Mouse (Mus musculus) MEL (cell line): ENCODE results near the gene Wipf3. TPM values are rescaled to one million over a fixed set of nuclear protein-coding genes. Genes with fewer than 3 reads are reported as not detected.

Experiments used
- DNase-seq: peaks from one replicate; pipeline ENCODE4 v3.0.0; 2011; ENCODE audit warnings: low read depth, low spot score
- H3K27ac ChIP-seq: 2 replicates; pipeline ENCODE4 v1.5.1; 2012; ENCODE audit warnings: low read depth, mild to moderate bottlenecking, control low read depth, low read length, moderate library complexity; ENCODE audit not compliant: control insufficient read depth
- H3K27me3 ChIP-seq, 2 experiments: fragments of 150-350 bp in 1 of 2; sonication (generic) in 1 of 2; 2 replicates each; pipeline ENCODE4 v1.6.1; 2012; ENCODE audit warnings: low read length in 2 of 2, mild to moderate bottlenecking in 2 of 2, improper control_type of control experiment in 1 of 2, moderate library complexity in 1 of 2; ENCODE audit not compliant: insufficient read depth in 2 of 2, control insufficient read depth in 1 of 2
- H3K36me3 ChIP-seq, 2 experiments: 2 replicates each; pipeline ENCODE4 v1.6.1; 2012 to 2014; ENCODE audit warnings: low read length in 2 of 2, improper control_type of control experiment in 1 of 2, inconsistent platforms in 1 of 2, mild to moderate bottlenecking in 1 of 2; ENCODE audit not compliant: insufficient read depth in 2 of 2, control insufficient read depth in 1 of 2
- H3K4me1 ChIP-seq, 2 experiments: fragments of 150-350 bp in 1 of 2; sonication (generic) in 1 of 2; 2 replicates each; pipeline ENCODE4 v1.6.1; 2012; ENCODE audit warnings: low read length in 2 of 2, improper control_type of control experiment in 1 of 2, mild to moderate bottlenecking in 1 of 2; ENCODE audit not compliant: insufficient read depth in 2 of 2, control insufficient read depth in 1 of 2
- H3K4me3 ChIP-seq, 2 experiments: fragments of 150-350 bp in 1 of 2; sonication (generic) in 1 of 2; 2 replicates each; pipeline ENCODE4 v1.5.1; 2012; ENCODE audit warnings: low read depth in 2 of 2, low read length in 2 of 2, mild to moderate bottlenecking in 2 of 2, moderate library complexity in 2 of 2, control low read depth in 1 of 2, improper control_type of control experiment in 1 of 2; ENCODE audit not compliant: control insufficient read depth in 1 of 2, insufficient read depth in 1 of 2
- H3K79me2 ChIP-seq: 2 replicates; pipeline ENCODE4 v1.6.1; 2012; ENCODE audit warnings: mild to moderate bottlenecking, low read length, moderate library complexity; ENCODE audit not compliant: control insufficient read depth, poor library complexity, insufficient read depth
- H3K9ac ChIP-seq: 2 replicates; pipeline ENCODE4 v1.6.1; 2012; ENCODE audit warnings: low read depth, mild to moderate bottlenecking, control low read depth, low read length, moderate library complexity; ENCODE audit not compliant: control insufficient read depth, poor library complexity, severe bottlenecking
- H3K9me3 ChIP-seq: fragments of 150-350 bp; sonication (generic); replicated peaks from 2 replicates; pipeline ENCODE4 v1.6.1; 2012; ENCODE audit warnings: mild to moderate bottlenecking, low read length, improper control_type of control experiment, moderate library complexity; ENCODE audit not compliant: insufficient read depth
- CHD1 ChIP-seq: IDR thresholded peaks from 2 replicates; pipeline ENCODE4 v1.6.1; 2012; ENCODE audit warnings: low read depth, mild to moderate bottlenecking, inconsistent platforms, low read length, improper control_type of control experiment
- CHD2 ChIP-seq: IDR thresholded peaks from 2 replicates; pipeline ENCODE4 v1.6.1; 2011; ENCODE audit warnings: low read length, improper control_type of control experiment
- E2F4 ChIP-seq: IDR thresholded peaks from 2 replicates; pipeline ENCODE4 v1.6.1; 2011; ENCODE audit warnings: low read depth, low read length, improper control_type of control experiment, borderline replicate concordance
- ELF1 ChIP-seq: IDR thresholded peaks from 2 replicates; pipeline ENCODE4 v1.6.1; 2014; ENCODE audit warnings: low read depth, mild to moderate bottlenecking, inconsistent platforms, low read length, improper control_type of control experiment, moderate library complexity
- EP300 ChIP-seq, 2 experiments: IDR thresholded peaks; 2 replicates each; pipeline ENCODE4 v1.6.1; 2011; ENCODE audit warnings: improper control_type of control experiment in 2 of 2, low read length in 2 of 2, low read depth in 1 of 2, mild to moderate bottlenecking in 1 of 2
- ETS1 ChIP-seq: IDR thresholded peaks from 2 replicates; pipeline ENCODE4 v1.6.1; 2012; ENCODE audit warnings: low read depth, mild to moderate bottlenecking, inconsistent platforms, low read length, improper control_type of control experiment, moderate library complexity
- GATA1 ChIP-seq: IDR thresholded peaks from 2 replicates; pipeline ENCODE4 v1.6.1; 2011; ENCODE audit warnings: low read depth, low read length, improper control_type of control experiment
- JUND ChIP-seq: IDR thresholded peaks from 2 replicates; pipeline ENCODE4 v1.6.1; 2011; ENCODE audit warnings: low read depth, mild to moderate bottlenecking, improper control_type of control experiment, low read length
- MAFK ChIP-seq: IDR thresholded peaks from 2 replicates; pipeline ENCODE4 v1.6.1; 2011; ENCODE audit warnings: low read depth, mild to moderate bottlenecking, low read length, improper control_type of control experiment, borderline replicate concordance
- MEF2A ChIP-seq: IDR thresholded peaks from 2 replicates; pipeline ENCODE4 v1.6.1; 2014; ENCODE audit warnings: low read depth, mild to moderate bottlenecking, inconsistent platforms, low read length, improper control_type of control experiment; ENCODE audit not compliant: poor library complexity, insufficient replicate concordance, severe bottlenecking; ENCODE audit errors: extremely low read depth
- MXI1 ChIP-seq: IDR thresholded peaks from 2 replicates; pipeline ENCODE4 v1.6.1; 2011; ENCODE audit warnings: mild to moderate bottlenecking, low read depth, low read length, improper control_type of control experiment
- MYB ChIP-seq: IDR thresholded peaks from 2 replicates; pipeline ENCODE4 v1.6.1; 2011; ENCODE audit warnings: mild to moderate bottlenecking, low read depth, low read length, improper control_type of control experiment
- MYC ChIP-seq: IDR thresholded peaks from 2 replicates; pipeline ENCODE4 v1.6.1; 2011; ENCODE audit warnings: low read depth, mild to moderate bottlenecking, low read length, improper control_type of control experiment, moderate library complexity
- NRF1 ChIP-seq: IDR thresholded peaks from 2 replicates; pipeline ENCODE4 v1.6.1; 2014; ENCODE audit warnings: low read depth, mild to moderate bottlenecking, inconsistent platforms, low read length, improper control_type of control experiment, moderate library complexity; ENCODE audit not compliant: poor library complexity, insufficient read depth, severe bottlenecking
- POLR2A ChIP-seq, 2 experiments: IDR thresholded peaks; 2 replicates each; pipeline ENCODE4 v1.6.1; 2011 to 2012; ENCODE audit warnings: low read length in 2 of 2, mild to moderate bottlenecking in 2 of 2, control low read depth in 1 of 2, improper control_type of control experiment in 1 of 2, low read depth in 1 of 2, moderate library complexity in 1 of 2; ENCODE audit not compliant: control insufficient read depth in 1 of 2, insufficient read depth in 1 of 2, poor library complexity in 1 of 2
- POLR2AphosphoS5 ChIP-seq: IDR thresholded peaks from 2 replicates; pipeline ENCODE4 v1.6.1; 2012; ENCODE audit warnings: low read depth, borderline replicate concordance, mild to moderate bottlenecking, inconsistent platforms, low read length, moderate library complexity, mixed read lengths
- RAD21 ChIP-seq: IDR thresholded peaks from 2 replicates; pipeline ENCODE4 v1.6.1; 2011; ENCODE audit warnings: mild to moderate bottlenecking, low read depth, low read length, improper control_type of control experiment
- RCOR1 ChIP-seq: IDR thresholded peaks from 2 replicates; pipeline ENCODE4 v1.6.1; 2012; ENCODE audit warnings: low read depth, mild to moderate bottlenecking, inconsistent platforms, low read length, improper control_type of control experiment
- SIN3A ChIP-seq: IDR thresholded peaks from 2 replicates; pipeline ENCODE4 v1.6.1; 2012; ENCODE audit warnings: low read length, improper control_type of control experiment, inconsistent platforms
- ZC3H11A ChIP-seq: IDR thresholded peaks from 2 replicates; pipeline ENCODE4 v1.6.1; 2012; ENCODE audit warnings: low read depth, mild to moderate bottlenecking, inconsistent platforms, low read length, improper control_type of control experiment
- ZMIZ1 ChIP-seq: IDR thresholded peaks from 2 replicates; pipeline ENCODE4 v1.6.1; 2012; ENCODE audit warnings: low read depth, mild to moderate bottlenecking, inconsistent platforms, low read length, improper control_type of control experiment, moderate library complexity
- ZNF384 ChIP-seq: IDR thresholded peaks from 2 replicates; pipeline ENCODE4 v1.6.1; 2012; ENCODE audit warnings: low read depth, mild to moderate bottlenecking, inconsistent platforms, low read length, improper control_type of control experiment
- polyA plus RNA-seq, 2 experiments: library from polyadenylated mRNA; stranded (reverse) in 1 of 2; unstranded in 1 of 2; fragments of >175 nt in 1 of 2; fragments of >200 nt in 1 of 2; gene quantifications; 2 replicates each; pipeline versions ENCODE4 v1.2.1 to v1.2.4; 2012; ENCODE audit warnings: low replicate concordance in 2 of 2, low read depth in 1 of 2; ENCODE audit not compliant: insufficient read length in 2 of 2, insufficient read depth in 1 of 2, missing spikeins in 1 of 2
- total RNA-seq: library from RNA; depleted of rRNA; stranded (reverse); fragments of 300-350 nt; gene quantifications from 2 replicates; pipeline ENCODE4 v1.2.3, GENCODE M21; 2012

Gene Wipf3
- total and polyA plus RNA-seq, 3 experiments, result not detected

DNA sequence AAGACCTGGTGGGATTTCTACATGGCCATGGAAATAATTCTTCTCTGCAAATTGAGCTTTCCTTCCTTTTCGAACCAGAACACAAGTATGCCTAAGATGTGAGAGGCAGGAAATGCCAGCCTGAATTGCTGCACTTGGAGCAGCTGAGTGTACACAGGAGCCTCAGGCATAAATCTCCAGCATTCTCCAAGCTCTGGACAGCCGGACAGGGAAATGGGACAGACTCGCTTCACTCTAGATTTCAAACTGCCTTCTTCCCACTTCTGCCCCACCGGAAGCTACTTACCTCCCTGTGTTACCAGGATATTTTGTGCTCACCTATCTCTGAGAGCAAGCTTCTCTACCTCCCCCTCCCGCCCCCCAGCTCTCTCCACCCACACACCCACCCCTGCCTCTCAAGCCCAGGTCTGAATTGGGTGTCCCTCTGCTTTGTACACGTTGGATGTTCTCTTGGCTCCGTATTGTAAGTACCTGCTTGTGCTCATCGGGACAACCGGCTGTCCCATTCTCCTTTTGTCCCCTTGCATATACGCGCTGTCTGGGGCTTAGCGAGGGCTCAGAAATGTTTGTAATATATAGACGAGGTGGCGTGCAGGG lies 455 bp upstream of the Wipf3 start (continued):
- no peak for TF ChIP-seq RAD21

DNA sequence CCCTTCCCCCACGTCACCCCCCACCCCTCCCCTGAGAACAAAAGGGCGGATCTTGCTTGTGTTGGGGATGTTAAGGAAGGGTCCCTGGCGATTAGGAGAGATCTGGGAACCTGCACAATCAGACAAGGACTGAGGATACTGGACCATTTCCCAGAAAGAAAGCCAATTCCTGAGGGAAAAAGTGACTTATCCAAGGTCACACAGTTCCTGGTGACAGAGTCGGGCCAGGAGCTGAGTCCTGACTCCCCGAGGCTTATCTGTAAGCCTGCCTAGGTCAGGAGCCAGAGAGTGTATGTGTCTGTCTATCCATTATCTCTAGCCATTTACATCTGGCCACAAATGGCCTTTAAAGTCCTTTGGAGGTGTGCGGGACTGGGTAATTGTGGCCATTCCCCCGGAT lies 818 bp downstream of the Wipf3 start:
- Histone ChIP-seq H3K36me3 (no peaks in the 10 kb centered on the region), H3K27me3 (no peaks in the 10 kb centered on the region), H3K4me3 (no peak overlapping the region), H3K4me1 (no peaks in the 10 kb centered on the region), H3K79me2 (no peaks in the 10 kb centered on the region), H3K9me3 (no peaks in the 10 kb centered on the region), H3K9ac (no peak overlapping the region)
- DNase-seq, result no peak
- TF ChIP-seq ZNF384, result no peak
- TF ChIP-seq CHD2, result no peak
- TF ChIP-seq ZC3H11A, result no peak
- TF ChIP-seq MXI1, result no peak
- no peak for TF ChIP-seq ZMIZ1
- no peak for TF ChIP-seq POLR2A (IDR thresholded peaks at IDR 0.05; ENCODE audit: control insufficient read depth in 1 of 2, insufficient read depth in 1 of 2, low read depth in 1 of 2, low read length in 2 of 2, poor library complexity in 1 of 2)
- TF ChIP-seq CHD1, result no peak
- no peak for TF ChIP-seq EP300 (IDR thresholded peaks at IDR 0.05; ENCODE audit: low read depth in 1 of 2, low read length in 2 of 2)
- no peak for TF ChIP-seq MYB
- no peak for TF ChIP-seq NRF1
- no peak for TF ChIP-seq POLR2AphosphoS5
- no peak for TF ChIP-seq MYC
- no peak for TF ChIP-seq GATA1
- TF ChIP-seq SIN3A, result no peak
- no peak for TF ChIP-seq ELF1
- no peak for TF ChIP-seq MEF2A
- TF ChIP-seq RCOR1, result no peak
- TF ChIP-seq RAD21, result no peak
- TF ChIP-seq, all 39 proteins: peak for 0
- H3K27ac ChIP-seq, result no peak overlapping the region

GRCm38 (mm10) chr6:54431761-54432160 lies 2.4 kb downstream of the Wipf3 start:
- no peak overlapping the region for H3K4me3 ChIP-seq
- TF ChIP-seq E2F4, result no peak
- TF ChIP-seq JUND, result no peak
- TF ChIP-seq RAD21, result no peak
- TF ChIP-seq ETS1, result no peak
- TF ChIP-seq CHD1, result no peak
- TF ChIP-seq SIN3A, result no peak
- TF ChIP-seq GATA1, result no peak
- no peak for TF ChIP-seq ZC3H11A
- no peak for TF ChIP-seq MEF2A
- TF ChIP-seq MAFK, result no peak
- no peaks in the 10 kb centered on the region for H3K36me3 ChIP-seq
- H3K4me1 ChIP-seq, result no peaks in the 10 kb centered on the region
- no peaks in the 10 kb centered on the region for H3K27me3 ChIP-seq
- no peaks in the 10 kb centered on the region for H3K9me3 ChIP-seq
- H3K79me2 ChIP-seq, result no peaks in the 10 kb centered on the region
- no peak for DNase-seq
- no peak overlapping the region for H3K27ac ChIP-seq
- H3K9ac ChIP-seq, result no peak overlapping the region
